Mouse (Mus musculus): ENCODE data around the gene Txk. TPM values are rescaled to one million over a fixed set of nuclear protein-coding genes. Genes with fewer than 3 reads are reported as not detected.

The Txk gene
- polyA plus RNA-seq, 1 experiment from 2014 or later: 0.07 TPM

GRCm38 (mm10) chr5:72769841-72770240, 17.3 kb upstream of the Txk start:
- 81% methylated on average over 6 of the region's 6 CpGs for WGBS

DNA sequence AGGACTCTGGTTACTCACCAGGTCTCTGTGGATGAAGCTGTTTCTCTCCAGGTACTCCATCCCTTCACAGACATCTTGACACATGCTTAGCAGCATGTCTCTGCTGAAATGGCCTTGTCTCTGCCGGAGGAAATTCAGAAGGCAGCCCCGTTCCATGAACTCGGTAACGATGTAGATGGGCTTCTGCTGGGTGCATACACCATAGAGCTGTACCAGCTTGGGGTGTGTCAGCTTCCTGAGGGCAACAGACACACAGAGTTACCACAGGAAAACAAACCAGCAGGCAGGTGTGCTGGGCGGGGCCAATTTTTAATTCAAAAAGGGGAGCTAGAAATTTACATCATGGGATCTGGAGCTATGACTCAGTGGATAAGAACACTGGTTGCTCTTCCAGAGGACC, 11.0 kb upstream of the Txk start:
- WGBS: 91% methylated on average over 5 of the region's 5 CpGs
- Histone ChIP-seq H3K27me3 (no peaks in the 10 kb centered on the region), H3K9me3 (no peaks in the 10 kb centered on the region), H3K27ac (no peak overlapping the region), H3K9ac (replicated peaks) (no peak overlapping the region), H3K36me3 (no peaks in the 10 kb centered on the region), H3K4me3 (replicated peaks) (no peak overlapping the region), H3K4me1 (replicated peaks) (0 out of 2 replicates have a peak, but pooled peaks cover 7% of the 10 kb centered on the region), H3K4me2 (replicated peaks) (no peak overlapping the region)
- no peak; the same call in 1 of the 2 replicates for ATAC-seq

More at GRCm38 (mm10) chr5:72769841-72770240, 17.3 kb upstream of the Txk start:
- Histone ChIP-seq H3K36me3 (no peaks in the 10 kb centered on the region), H3K4me2 (replicated peaks) (no peak overlapping the region), H3K4me1 (replicated peaks) (no peaks in the 10 kb centered on the region), H3K27ac (no peak overlapping the region), H3K4me3 (replicated peaks) (no peak overlapping the region), H3K9me3 (no peaks in the 10 kb centered on the region), H3K27me3 (no peaks in the 10 kb centered on the region), H3K9ac (replicated peaks) (no peak overlapping the region)
- ATAC-seq: no peak

- H3K27me3 ChIP-seq: no peaks in the 10 kb centered on the region
These were observed 10.4 kb upstream of the Txk start for GRCm38 (mm10) chr5:72763025-72763424.

GRCm38 (mm10) chr5:72761758-72762157, 9.2 kb upstream of the Txk start:
- Histone ChIP-seq H3K36me3 (no peaks in the 10 kb centered on the region), H3K27me3 (no peaks in the 10 kb centered on the region), H3K9ac (replicated peaks) (no peak overlapping the region), H3K27ac (no peak overlapping the region), H3K4me2 (replicated peaks) (no peak overlapping the region), H3K9me3 (no peaks in the 10 kb centered on the region), H3K4me3 (replicated peaks) (no peak overlapping the region), H3K4me1 (replicated peaks) (0 out of 2 replicates have a peak, but pooled peaks cover 7% of the 10 kb centered on the region)
- no peak for ATAC-seq
- 36% methylated on average over 5 of the region's 5 CpGs for WGBS

More at GRCm38 (mm10) chr5:72763025-72763424, 10.4 kb upstream of the Txk start:
- 0 out of 2 replicates have a peak, but pooled peaks cover 7% of the 10 kb centered on the region for H3K4me1 ChIP-seq (replicated peaks)
- no peak for ATAC-seq
- no peak overlapping the region for H3K27ac ChIP-seq
- no peaks in the 10 kb centered on the region for H3K9me3 ChIP-seq
- no peak overlapping the region for H3K4me3 ChIP-seq (replicated peaks)
- no peak overlapping the region for H3K9ac ChIP-seq (replicated peaks)
- no peaks in the 10 kb centered on the region for H3K36me3 ChIP-seq
- H3K4me2 ChIP-seq (replicated peaks): no peak overlapping the region
- WGBS: 43% methylated on average over 3 of the region's 3 CpGs

DNA sequence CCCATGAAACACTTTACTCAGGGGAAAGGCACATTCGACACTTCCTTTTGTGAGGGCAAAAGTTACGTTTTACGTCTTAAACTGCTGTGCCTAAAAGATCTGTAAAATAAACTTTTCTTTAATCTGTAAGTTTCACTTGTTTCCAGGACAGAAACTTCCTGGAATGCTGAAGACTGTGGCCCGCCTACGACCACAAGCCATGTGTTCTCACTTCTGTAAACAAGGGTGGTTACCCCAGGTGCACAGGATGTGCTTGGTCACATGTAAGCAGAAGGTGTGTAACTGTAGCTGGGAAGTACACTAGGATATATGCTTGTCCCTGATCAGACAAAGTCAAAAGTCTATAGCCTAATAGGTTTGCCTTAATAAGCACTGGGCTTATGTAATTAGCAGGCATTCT, 8.7 kb upstream of the Txk start:
- 87% methylated on average over 5 of the region's 5 CpGs for WGBS
- ATAC-seq: no peak
- no peak overlapping the region for H3K4me2 ChIP-seq (replicated peaks)
- H3K36me3 ChIP-seq: no peaks in the 10 kb centered on the region
- no peak overlapping the region for H3K9ac ChIP-seq (replicated peaks)
- H3K4me3 ChIP-seq (replicated peaks): no peak overlapping the region
- H3K4me1 ChIP-seq (replicated peaks): 0 out of 2 replicates have a peak, but pooled peaks cover 7% of the 10 kb centered on the region
- H3K27ac ChIP-seq: no peak overlapping the region
- H3K27me3 ChIP-seq: no peaks in the 10 kb centered on the region
- H3K9me3 ChIP-seq: no peaks in the 10 kb centered on the region

DNA sequence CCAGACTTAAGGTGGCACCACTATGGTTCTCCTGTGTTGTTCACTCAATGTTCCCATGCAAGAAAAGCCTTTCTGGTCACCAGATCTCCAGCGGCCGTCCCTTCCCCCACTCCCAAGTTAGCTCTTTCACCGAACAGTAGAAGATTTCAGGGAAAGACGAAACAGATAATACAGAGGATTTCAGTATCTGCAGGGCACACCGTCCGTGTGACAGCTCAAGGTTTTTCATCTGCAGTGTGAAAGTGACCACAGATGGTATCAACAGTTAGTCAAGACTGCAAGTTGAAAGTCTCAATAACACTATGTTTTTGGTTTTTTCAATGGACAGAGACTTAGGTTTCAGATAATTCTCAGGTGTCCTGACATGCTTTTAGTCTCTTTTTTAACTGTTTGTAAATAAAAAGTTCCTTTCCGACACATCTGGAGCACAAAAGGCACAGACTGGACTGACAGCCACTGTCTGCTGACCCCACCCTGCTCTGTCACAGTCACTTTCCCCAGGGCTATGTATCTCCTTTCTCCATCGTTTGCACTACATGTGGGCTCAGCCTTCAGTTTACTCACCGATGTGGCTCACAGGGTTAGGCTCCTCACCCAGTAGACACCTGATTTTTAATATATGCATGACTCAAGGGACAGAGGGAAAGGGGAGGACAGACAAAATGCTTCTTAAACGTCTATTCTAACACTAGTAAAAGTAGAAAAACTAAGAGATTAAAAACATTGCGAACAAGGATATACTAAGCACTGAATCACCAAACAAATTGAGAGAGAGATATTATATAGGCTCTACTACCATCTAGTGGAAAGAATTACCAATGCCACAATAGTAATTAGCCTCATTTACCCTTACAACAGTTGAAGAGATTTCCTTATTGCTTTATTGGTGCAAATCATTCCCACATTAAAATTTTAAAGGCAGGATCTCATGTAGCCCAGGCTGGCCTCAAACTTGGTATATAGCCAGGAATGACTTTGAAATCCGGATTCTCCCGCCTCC, 6.6 kb upstream of the Txk start:
- Histone ChIP-seq H3K4me3 (replicated peaks) (no peak overlapping the region), H3K4me1 (replicated peaks) (0 out of 2 replicates have a peak, but pooled peaks cover 7% of the 10 kb centered on the region), H3K9me3 (no peaks in the 10 kb centered on the region), H3K27ac (no peak overlapping the region), H3K27me3 (no peaks in the 10 kb centered on the region), H3K9ac (replicated peaks) (no peak overlapping the region), H3K36me3 (no peaks in the 10 kb centered on the region), H3K4me2 (replicated peaks) (no peak overlapping the region)
- peak; percentile 55 for ATAC-seq
- 78% methylated on average over 13 of the region's 13 CpGs for WGBS

- Histone ChIP-seq H3K4me2 (replicated peaks) (no peak overlapping the region), H3K9me3 (no peaks in the 10 kb centered on the region), H3K36me3 (no peaks in the 10 kb centered on the region), H3K4me1 (replicated peaks) (0 out of 2 replicates have a peak, but pooled peaks cover 7% of the 10 kb centered on the region), H3K4me3 (replicated peaks) (no peak overlapping the region), H3K27ac (no peak overlapping the region), H3K9ac (replicated peaks) (no peak overlapping the region), H3K27me3 (no peaks in the 10 kb centered on the region)
- 78% methylated on average over 18 of the region's 18 CpGs for WGBS
- ATAC-seq: peak; percentile 15; the same call in 1 of the 2 replicates
These were observed 4.7 kb upstream of the Txk start for GRCm38 (mm10) chr5:72757155-72757773.

GRCm38 (mm10) chr5:72755941-72756340, 3.4 kb upstream of the Txk start:
- Histone ChIP-seq H3K9me3 (no peaks in the 10 kb centered on the region), H3K36me3 (no peaks in the 10 kb centered on the region), H3K4me1 (replicated peaks) (no peaks in the 10 kb centered on the region), H3K27me3 (no peaks in the 10 kb centered on the region), H3K4me3 (replicated peaks) (no peak overlapping the region), H3K4me2 (replicated peaks) (no peak overlapping the region), H3K9ac (replicated peaks) (no peak overlapping the region), H3K27ac (no peak overlapping the region)
- ATAC-seq: no peak
- WGBS: 90% methylated on average over 8 of the region's 8 CpGs

GRCm38 (mm10) chr5:72755035-72755434, 2.5 kb upstream of the Txk start:
- Histone ChIP-seq H3K27ac (no peak overlapping the region), H3K36me3 (no peaks in the 10 kb centered on the region), H3K4me2 (replicated peaks) (no peak overlapping the region), H3K4me3 (replicated peaks) (no peak overlapping the region), H3K4me1 (replicated peaks) (no peaks in the 10 kb centered on the region), H3K9me3 (no peaks in the 10 kb centered on the region), H3K27me3 (no peaks in the 10 kb centered on the region), H3K9ac (replicated peaks) (no peak overlapping the region)
- no peak for ATAC-seq
- WGBS: 88% methylated on average over 2 of the region's 2 CpGs

DNA sequence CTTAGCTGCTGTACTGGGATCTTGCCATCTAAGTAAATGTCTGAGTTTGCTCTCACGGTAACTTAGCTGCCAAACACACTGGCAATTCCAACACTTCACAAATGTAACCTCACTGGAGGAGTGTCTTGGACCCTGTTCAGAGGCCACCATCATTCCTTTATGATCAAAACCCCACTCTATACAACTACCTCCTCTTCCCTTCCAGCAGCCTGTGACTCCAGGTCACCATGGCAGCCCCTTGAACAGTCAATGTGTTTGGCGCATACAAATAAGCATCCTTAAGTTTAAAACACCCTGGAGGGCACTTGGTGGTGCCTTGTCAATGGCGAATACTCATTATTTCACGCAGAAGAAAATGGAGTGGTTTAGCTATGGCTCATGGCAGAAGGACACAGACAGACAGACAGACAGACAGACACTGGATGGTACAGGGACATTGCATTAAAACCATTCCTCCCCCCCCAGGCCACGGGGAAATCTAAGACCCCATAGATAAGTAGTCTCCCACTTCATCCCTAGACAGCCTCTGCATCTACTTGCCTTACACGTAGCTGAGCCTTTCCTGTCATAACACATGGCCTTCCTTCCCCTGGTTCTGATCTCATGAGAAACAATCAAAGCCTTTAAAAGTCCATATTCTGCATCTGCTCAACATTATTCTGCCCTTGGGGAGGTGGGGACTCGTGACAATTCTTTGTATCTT, 1.4 kb downstream of the Txk start:
- Histone ChIP-seq H3K36me3 (no peaks in the 10 kb centered on the region), H3K27ac (no peak overlapping the region), H3K9me3 (no peaks in the 10 kb centered on the region), H3K9ac (replicated peaks) (no peak overlapping the region), H3K4me2 (replicated peaks) (no peak overlapping the region), H3K4me3 (replicated peaks) (no peak overlapping the region), H3K27me3 (no peaks in the 10 kb centered on the region), H3K4me1 (replicated peaks) (no peaks in the 10 kb centered on the region)
- WGBS: 77% methylated on average over 7 of the region's 7 CpGs
- ATAC-seq: peak; percentile 65

DNA sequence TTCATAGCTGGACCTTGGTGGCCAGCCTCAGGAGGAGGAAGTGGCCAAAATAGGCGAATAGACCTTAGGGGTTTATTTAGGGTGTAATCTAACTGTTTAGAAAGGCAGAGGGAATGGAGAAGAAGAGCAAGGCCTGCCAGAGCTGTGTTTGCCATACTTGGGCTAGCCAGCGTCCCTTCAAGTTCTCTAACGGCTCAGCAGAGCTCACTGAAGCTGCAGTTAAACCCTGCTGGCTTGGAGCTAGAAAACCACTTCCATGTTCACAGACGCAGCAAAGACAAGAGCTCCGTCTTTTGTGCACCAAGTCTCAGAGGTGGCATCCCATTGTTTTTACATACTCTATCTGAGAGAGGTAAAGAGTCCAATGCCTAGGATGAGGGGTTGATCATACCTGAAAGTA, 2.4 kb downstream of the Txk start:
- no peak overlapping the region for H3K4me3 ChIP-seq (replicated peaks)
- H3K9me3 ChIP-seq: no peaks in the 10 kb centered on the region
- no peak overlapping the region for H3K27ac ChIP-seq
- H3K4me1 ChIP-seq (replicated peaks): no peaks in the 10 kb centered on the region
- no peak for ATAC-seq
- no peak overlapping the region for H3K9ac ChIP-seq (replicated peaks)
- WGBS: 86% methylated on average over 5 of the region's 5 CpGs
- H3K27me3 ChIP-seq: no peaks in the 10 kb centered on the region
- no peaks in the 10 kb centered on the region for H3K36me3 ChIP-seq
- no peak overlapping the region for H3K4me2 ChIP-seq (replicated peaks)

All from midbrain, embryonic 13.5 days (tissue).